Mouse (Mus musculus) myocyte (in vitro differentiated cells): ENCODE measurements at regions not wholly inside any gene's neighbourhood (a gene's known extent, or its start where the extent isn't known, plus 50 kb on each side); places are given as distances from the start of the nearest gene placed in this dataset.

ENCODE experiments used
- H3K27me3 ChIP-seq: one replicate; pipeline ENCODE4 v1.6.1; 2011; ENCODE audit not compliant: control insufficient read depth, insufficient read depth, insufficient read length
- H3K36me3 ChIP-seq: one replicate; pipeline ENCODE4 v1.6.1; 2011; ENCODE audit not compliant: control insufficient read depth, insufficient read depth
- H3K4me2 ChIP-seq: one replicate; pipeline ENCODE4 v1.6.1; 2011; ENCODE audit warnings: low read depth, control low read depth
- H3K4me3 ChIP-seq: one replicate; pipeline ENCODE4 v1.5.1; 2011; ENCODE audit warnings: mild to moderate bottlenecking, control low read depth, moderate library complexity
- H3K79me2 ChIP-seq: one replicate; pipeline ENCODE4 v1.6.1; 2011; ENCODE audit not compliant: control insufficient read depth, insufficient read depth
- H3ac ChIP-seq: one replicate; pipeline ENCODE4 v1.6.1; 2011; ENCODE audit not compliant: control insufficient read depth, insufficient read length
- CEBPB ChIP-seq: IDR thresholded peaks from 2 replicates; pipeline ENCODE4 v1.6.1; 2011; ENCODE audit warnings: mild to moderate bottlenecking, moderate library complexity; ENCODE audit not compliant: poor library complexity, insufficient read depth, severe bottlenecking
- E2F4 ChIP-seq: IDR thresholded peaks from one replicate; pipeline ENCODE4 v1.6.1; 2011; ENCODE audit warnings: mild to moderate bottlenecking, control low read depth, moderate library complexity; ENCODE audit not compliant: insufficient read depth
- MAX ChIP-seq: IDR thresholded peaks from one replicate; pipeline ENCODE4 v1.6.1; 2011; ENCODE audit warnings: low read depth, mild to moderate bottlenecking, control low read depth
- MYOD1 ChIP-seq, 3 experiments: IDR thresholded peaks; one replicate each; pipeline ENCODE4 v1.6.1; 2011; ENCODE audit warnings: control low read depth in 2 of 3, low read depth in 2 of 3, mild to moderate bottlenecking in 2 of 3, moderate library complexity in 1 of 3; ENCODE audit not compliant: insufficient read length in 2 of 3, control insufficient read depth in 1 of 3
- MYOG ChIP-seq, 3 experiments: IDR thresholded peaks; one replicate each; pipeline ENCODE4 v1.6.1; 2011; ENCODE audit warnings: control low read depth in 2 of 3, low read depth in 2 of 3, mild to moderate bottlenecking in 2 of 3; ENCODE audit not compliant: insufficient read length in 2 of 3, control insufficient read depth in 1 of 3, insufficient read depth in 1 of 3
- POLR2A ChIP-seq: IDR thresholded peaks from one replicate; pipeline ENCODE4 v1.6.1; 2011; ENCODE audit warnings: low read depth, mild to moderate bottlenecking, control low read depth, moderate library complexity; ENCODE audit not compliant: insufficient read length
- POLR2AphosphoS2 ChIP-seq: IDR thresholded peaks from one replicate; pipeline ENCODE4 v1.6.1; 2011; ENCODE audit warnings: low read depth, control low read depth; ENCODE audit not compliant: insufficient read length
- REST ChIP-seq: IDR thresholded peaks from one replicate; pipeline ENCODE4 v1.6.1; 2011; ENCODE audit warnings: mild to moderate bottlenecking, control low read depth, moderate library complexity; ENCODE audit not compliant: insufficient read depth, insufficient read length
- SRF ChIP-seq: IDR thresholded peaks from one replicate; pipeline ENCODE4 v1.6.1; 2011; ENCODE audit warnings: low read depth; ENCODE audit not compliant: control insufficient read depth, insufficient read length
- TCF12 ChIP-seq: IDR thresholded peaks from one replicate; pipeline ENCODE4 v1.6.1; 2011; ENCODE audit warnings: mild to moderate bottlenecking, control low read depth; ENCODE audit not compliant: poor library complexity, insufficient read depth, severe bottlenecking
- TCF3 ChIP-seq: IDR thresholded peaks from one replicate; pipeline ENCODE4 v1.6.1; 2011; ENCODE audit warnings: low read depth, control low read depth; ENCODE audit not compliant: insufficient read length
- USF1 ChIP-seq: IDR thresholded peaks from one replicate; pipeline ENCODE4 v1.6.1; 2011; ENCODE audit warnings: low read depth, mild to moderate bottlenecking, control low read depth, moderate library complexity

DNA sequence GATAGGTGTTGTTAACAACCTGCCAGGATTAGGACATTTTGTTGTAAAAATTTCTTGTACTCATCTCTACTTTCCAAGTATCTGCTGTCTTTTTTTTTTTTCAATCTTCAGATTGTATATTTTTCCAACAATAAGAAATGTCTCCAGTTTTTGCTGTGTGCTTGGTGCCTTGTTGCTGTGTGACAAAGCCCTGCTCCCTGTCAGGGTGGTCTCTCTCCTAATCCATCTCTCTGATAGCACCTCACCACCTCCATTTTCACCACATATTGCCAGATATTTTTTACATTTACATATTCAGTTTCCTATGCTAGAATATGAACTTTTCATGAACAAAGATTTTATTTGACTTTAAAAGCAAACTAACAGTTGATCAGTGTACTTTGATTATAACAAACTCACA lies 50.1 kb upstream of the Spred1 start:
- Histone ChIP-seq H3K79me2 (no peaks in the 10 kb centered on the region), H3ac (no peak overlapping the region), H3K4me2 (no peak overlapping the region), H3K27me3 (no peaks in the 10 kb centered on the region), H3K36me3 (no peaks in the 10 kb centered on the region), H3K4me3 (no peak overlapping the region)
- no peak for TF ChIP-seq POLR2A
- TF ChIP-seq E2F4 = no peak
- TF ChIP-seq MYOG (IDR thresholded peaks at IDR 0.05; ENCODE audit: control insufficient read depth in 1 of 3, insufficient read depth in 1 of 3, insufficient read length in 2 of 3, low read depth in 2 of 3) = no peak
- TF ChIP-seq REST = no peak
- TF ChIP-seq MYOD1 (IDR thresholded peaks at IDR 0.05; ENCODE audit: control insufficient read depth in 1 of 3, insufficient read length in 2 of 3, low read depth in 2 of 3) = no peak
- TF ChIP-seq SRF = no peak
- TF ChIP-seq TCF12 = no peak
- TF ChIP-seq USF1 = no peak
- no peak for TF ChIP-seq TCF3
- TF ChIP-seq MAX = no peak
- no peak for TF ChIP-seq POLR2AphosphoS2
- no peak for TF ChIP-seq CEBPB
